Mouse (Mus musculus): Measurements from ENCODE around the gene Efcc1. TPM values are rescaled to one million over a fixed set of nuclear protein-coding genes. Genes with fewer than 3 reads are reported as not detected.

Efcc1 gene
- polyA plus RNA-seq, 1 experiment from 2014 or later, result 0.76 TPM

- H3K9ac ChIP-seq (ENCODE audit: low read length), result no peak overlapping the region
- no peak overlapping the region for H3K4me3 ChIP-seq (ENCODE audit: control insufficient read depth in 1 of 2, insufficient read depth in 1 of 2, low read depth in 1 of 2, low read length in 2 of 2)
- no peaks in the 10 kb centered on the region for H3K36me3 ChIP-seq (ENCODE audit: control insufficient read depth, insufficient read depth, low read length)
- H3K4me1 ChIP-seq (ENCODE audit: control insufficient read depth in 2 of 2, insufficient read depth in 2 of 2, low read length in 2 of 2), result peaks cover 13 to 14% of the 10 kb centered on the region in 2 experiments
- ATAC-seq (ENCODE audit: insufficient number of reproducible peaks, insufficient read depth, low FRiP score, low read depth), result no peak
- H3K4me2 ChIP-seq (ENCODE audit: low read length), result no peak overlapping the region
- H3K27me3 ChIP-seq (ENCODE audit: control insufficient read depth, insufficient read depth, low read length), result peaks cover 6% of the 10 kb centered on the region; the same call in 1 of the 2 replicates
- no peaks in the 10 kb centered on the region for H3K9me3 ChIP-seq (ENCODE audit: control insufficient read depth, low read length)
- H3K27ac ChIP-seq (replicated peaks in 1 of 2; ENCODE audit: control insufficient read depth in 1 of 2, insufficient read depth in 1 of 2, low read depth in 2 of 2, low read length in 2 of 2), result no peak overlapping the region
- 84% methylated on average over 11 of the region's 11 CpGs for WGBS
These were observed 48.8 kb downstream of the Efcc1 start for GRCm38 (mm10) chr6:87779174-87780165.

GRCm38 (mm10) chr6:87780546-87781301 lies 50.1 kb downstream of the Efcc1 start:
- Histone ChIP-seq H3K27ac (replicated peaks in 1 of 2; ENCODE audit: control insufficient read depth in 1 of 2, insufficient read depth in 1 of 2, low read depth in 2 of 2, low read length in 2 of 2) (no peak overlapping the region), H3K4me2 (ENCODE audit: low read length) (no peak overlapping the region), H3K4me1 (ENCODE audit: control insufficient read depth in 2 of 2, insufficient read depth in 2 of 2, low read length in 2 of 2) (peaks cover 13 to 14% of the 10 kb centered on the region in 2 experiments), H3K9ac (ENCODE audit: low read length) (no peak overlapping the region), H3K9me3 (ENCODE audit: control insufficient read depth, low read length) (no peaks in the 10 kb centered on the region), H3K27me3 (ENCODE audit: control insufficient read depth, insufficient read depth, low read length) (peaks cover 6% of the 10 kb centered on the region; the same call in 1 of the 2 replicates), H3K4me3 (ENCODE audit: control insufficient read depth in 1 of 2, insufficient read depth in 1 of 2, low read depth in 1 of 2, low read length in 2 of 2) (no peak overlapping the region), H3K36me3 (ENCODE audit: control insufficient read depth, insufficient read depth, low read length) (no peaks in the 10 kb centered on the region)
- no peak for ATAC-seq (ENCODE audit: insufficient number of reproducible peaks, insufficient read depth, low FRiP score, low read depth)
- WGBS, result 81% methylated on average over 10 of the region's 10 CpGs

GRCm38 (mm10) chr6:87784033-87784432 lies 53.4 kb downstream of the Efcc1 start:
- Histone ChIP-seq H3K9me3 (ENCODE audit: control insufficient read depth, low read length) (no peaks in the 10 kb centered on the region), H3K4me3 (ENCODE audit: control insufficient read depth in 1 of 2, insufficient read depth in 1 of 2, low read depth in 1 of 2, low read length in 2 of 2) (no peak overlapping the region), H3K4me2 (ENCODE audit: low read length) (no peak overlapping the region), H3K27me3 (ENCODE audit: control insufficient read depth, insufficient read depth, low read length) (no peaks in the 10 kb centered on the region), H3K36me3 (ENCODE audit: control insufficient read depth, insufficient read depth, low read length) (no peaks in the 10 kb centered on the region), H3K4me1 (ENCODE audit: control insufficient read depth in 2 of 2, insufficient read depth in 2 of 2, low read length in 2 of 2) (peaks cover 5 to 9% of the 10 kb centered on the region in 2 experiments; a peak in 3 of 4 replicates), H3K27ac (replicated peaks in 1 of 2; ENCODE audit: control insufficient read depth in 1 of 2, insufficient read depth in 1 of 2, low read depth in 2 of 2, low read length in 2 of 2) (no peak overlapping the region), H3K9ac (ENCODE audit: low read length) (no peak overlapping the region)
- ATAC-seq (ENCODE audit: insufficient number of reproducible peaks, insufficient read depth, low FRiP score, low read depth), result no peak
- 45% methylated on average over 8 of the region's 8 CpGs for WGBS

GRCm38 (mm10) chr6:87786621-87787020 lies 56.0 kb downstream of the Efcc1 start:
- Histone ChIP-seq H3K36me3 (ENCODE audit: control insufficient read depth, insufficient read depth, low read length) (no peaks in the 10 kb centered on the region), H3K9ac (ENCODE audit: low read length) (no peak overlapping the region), H3K4me2 (ENCODE audit: low read length) (no peak overlapping the region), H3K9me3 (ENCODE audit: control insufficient read depth, low read length) (no peaks in the 10 kb centered on the region), H3K4me1 (ENCODE audit: control insufficient read depth in 2 of 2, insufficient read depth in 2 of 2, low read length in 2 of 2) (peaks cover 18 to 26% of the 10 kb centered on the region in 2 experiments), H3K4me3 (ENCODE audit: control insufficient read depth in 1 of 2, insufficient read depth in 1 of 2, low read depth in 1 of 2, low read length in 2 of 2) (no peak overlapping the region), H3K27me3 (ENCODE audit: control insufficient read depth, insufficient read depth, low read length) (no peaks in the 10 kb centered on the region), H3K27ac (replicated peaks in 1 of 2; ENCODE audit: control insufficient read depth in 1 of 2, insufficient read depth in 1 of 2, low read depth in 2 of 2, low read length in 2 of 2) (no peak overlapping the region)
- no peak for ATAC-seq (ENCODE audit: insufficient number of reproducible peaks, insufficient read depth, low FRiP score, low read depth)
- 82% methylated on average over 5 of the region's 5 CpGs for WGBS

- 75% methylated on average over 6 of the region's 6 CpGs for WGBS
- H3K27ac ChIP-seq (replicated peaks in 1 of 2; ENCODE audit: control insufficient read depth in 1 of 2, insufficient read depth in 1 of 2, low read depth in 2 of 2, low read length in 2 of 2), result no peak overlapping the region
- H3K4me3 ChIP-seq (ENCODE audit: control insufficient read depth in 1 of 2, insufficient read depth in 1 of 2, low read depth in 1 of 2, low read length in 2 of 2), result no peak overlapping the region
- peaks cover 18 to 26% of the 10 kb centered on the region in 2 experiments for H3K4me1 ChIP-seq (ENCODE audit: control insufficient read depth in 2 of 2, insufficient read depth in 2 of 2, low read length in 2 of 2)
- H3K27me3 ChIP-seq (ENCODE audit: control insufficient read depth, insufficient read depth, low read length), result no peaks in the 10 kb centered on the region
- no peak for ATAC-seq (ENCODE audit: insufficient number of reproducible peaks, insufficient read depth, low FRiP score, low read depth)
- no peak overlapping the region for H3K9ac ChIP-seq (ENCODE audit: low read length)
- no peak overlapping the region for H3K4me2 ChIP-seq (ENCODE audit: low read length)
- H3K36me3 ChIP-seq (ENCODE audit: control insufficient read depth, insufficient read depth, low read length), result peaks cover 7% of the 10 kb centered on the region
- H3K9me3 ChIP-seq (ENCODE audit: control insufficient read depth, low read length), result no peaks in the 10 kb centered on the region
These were observed 56.6 kb downstream of the Efcc1 start for GRCm38 (mm10) chr6:87787108-87787890.

- Histone ChIP-seq H3K36me3 (ENCODE audit: control insufficient read depth, insufficient read depth, low read length) (peaks cover 12% of the 10 kb centered on the region), H3K4me3 (ENCODE audit: control insufficient read depth in 1 of 2, insufficient read depth in 1 of 2, low read depth in 1 of 2, low read length in 2 of 2) (no peak overlapping the region), H3K4me1 (ENCODE audit: control insufficient read depth in 2 of 2, insufficient read depth in 2 of 2, low read length in 2 of 2) (peaks cover 18 to 26% of the 10 kb centered on the region in 2 experiments), H3K27me3 (ENCODE audit: control insufficient read depth, insufficient read depth, low read length) (no peaks in the 10 kb centered on the region), H3K4me2 (ENCODE audit: low read length) (no peak overlapping the region), H3K9ac (ENCODE audit: low read length) (no peak overlapping the region), H3K27ac (replicated peaks in 1 of 2; ENCODE audit: control insufficient read depth in 1 of 2, insufficient read depth in 1 of 2, low read depth in 2 of 2, low read length in 2 of 2) (peak overlapping the region in 1 of 2 experiments; percentile 62; a peak in 1 of 4 replicates), H3K9me3 (ENCODE audit: control insufficient read depth, low read length) (no peaks in the 10 kb centered on the region)
- ATAC-seq (ENCODE audit: insufficient number of reproducible peaks, insufficient read depth, low FRiP score, low read depth), result no peak
- 89% methylated on average over 9 of the region's 9 CpGs for WGBS
These were observed 57.7 kb downstream of the Efcc1 start for GRCm38 (mm10) chr6:87788266-87788895.
